Mouse (Mus musculus): ENCODE data around the gene Traf3.

DNA sequence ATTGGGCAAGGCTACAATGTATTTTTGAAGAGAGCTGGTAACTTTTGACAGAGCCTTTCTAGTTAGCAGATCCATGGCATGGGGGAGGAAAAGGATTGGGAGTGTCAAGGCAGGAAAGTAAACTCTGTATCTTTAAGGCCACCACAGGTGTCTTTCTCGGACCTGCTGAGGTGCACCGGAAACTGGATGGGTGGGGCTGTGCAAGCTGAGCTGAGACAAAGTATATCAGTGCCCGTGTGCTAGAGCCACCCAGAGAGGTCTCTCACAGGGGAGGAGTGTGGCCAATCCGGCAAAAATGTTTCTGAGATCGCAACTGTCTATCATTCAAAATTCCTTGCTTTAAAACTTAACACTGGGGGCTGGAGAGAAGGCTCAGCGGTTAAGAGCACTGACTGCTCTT, 69.5 kb downstream of the Traf3 start:
- TF ChIP-seq CTCF (IDR thresholded peaks at IDR 0.05; ENCODE audit: extremely low read depth, insufficient read depth, insufficient read length, insufficient replicate concordance) (no peak), POLR2A (IDR thresholded peaks at IDR 0.05; ENCODE audit: low read depth, low read length) (no peak)

All from spleen, adult 2 months (tissue).